Mouse (Mus musculus): ENCODE results near the gene Ap2s1. TPM values are rescaled to one million over a fixed set of nuclear protein-coding genes. Genes with fewer than 3 reads are reported as not detected.

The Ap2s1 gene
- polyA plus RNA-seq, 1 experiment from 2014 or later, result 266 TPM

GRCm38 (mm10) chr7:16737606-16738072 is 571 bp upstream of the Ap2s1 start:
- peaks cover 9% of the 10 kb centered on the region; the same call in 1 of the 2 replicates for H3K4me1 ChIP-seq (ENCODE audit: control insufficient read depth, insufficient read depth, low read length)
- DNase-seq (ENCODE audit: low spot score) (no peak), ATAC-seq (ENCODE audit: insufficient number of reproducible peaks, low FRiP score, low TSS enrichment, low read depth) (peak; percentile 31; the same call in 1 of the 2 replicates)
- H3K36me3 ChIP-seq (ENCODE audit: control insufficient read depth, insufficient read depth, low read length), result no peaks in the 10 kb centered on the region
- H3K27me3 ChIP-seq (ENCODE audit: control insufficient read depth, insufficient read depth, low read length), result no peaks in the 10 kb centered on the region
- peak overlapping the region; percentile 5; the same call in 1 of the 2 replicates for H3K9ac ChIP-seq (ENCODE audit: low read length)
- peak overlapping the region; percentile 38 for H3K4me2 ChIP-seq (ENCODE audit: low read depth, severe bottlenecking)
- no peak overlapping the region for H3K27ac ChIP-seq (replicated peaks; ENCODE audit: low read depth, low read length)
- H3K4me3 ChIP-seq (ENCODE audit: low read depth, low read length), result peak overlapping the region; percentile 66
- H3K9me3 ChIP-seq (ENCODE audit: control insufficient read depth, low read length), result no peaks in the 10 kb centered on the region
- WGBS, result 46% methylated on average over 10 of the region's 10 CpGs

GRCm38 (mm10) chr7:16739056-16739604 is 920 bp downstream of the Ap2s1 start:
- peak overlapping the region; percentile 92 for H3K4me2 ChIP-seq (ENCODE audit: low read depth, severe bottlenecking)
- 0 out of 2 replicates have a peak, but pooled peaks cover 2% of the 10 kb centered on the region for H3K36me3 ChIP-seq (ENCODE audit: control insufficient read depth, insufficient read depth, low read length)
- peaks cover 9% of the 10 kb centered on the region; the same call in 1 of the 2 replicates for H3K4me1 ChIP-seq (ENCODE audit: control insufficient read depth, insufficient read depth, low read length)
- H3K9ac ChIP-seq (ENCODE audit: low read length), result peak overlapping the region; percentile 64
- peak overlapping the region; percentile 66 for H3K4me3 ChIP-seq (ENCODE audit: low read depth, low read length)
- ATAC-seq (ENCODE audit: insufficient number of reproducible peaks, low FRiP score, low TSS enrichment, low read depth) (no peak), DNase-seq (ENCODE audit: low spot score) (no peak)
- WGBS, result 55% methylated on average over 10 of the region's 10 CpGs
- H3K9me3 ChIP-seq (ENCODE audit: control insufficient read depth, low read length), result no peaks in the 10 kb centered on the region
- H3K27ac ChIP-seq (replicated peaks; ENCODE audit: low read depth, low read length), result 0 out of 2 replicates have a peak overlapping the region, but pooled peaks have one; percentile 0
- H3K27me3 ChIP-seq (ENCODE audit: control insufficient read depth, insufficient read depth, low read length), result no peaks in the 10 kb centered on the region

GRCm38 (mm10) chr7:16745373-16745772 is 7.2 kb downstream of the Ap2s1 start:
- no peak for ATAC-seq (ENCODE audit: insufficient number of reproducible peaks, low FRiP score, low TSS enrichment, low read depth)
- H3K4me2 ChIP-seq (ENCODE audit: low read depth, severe bottlenecking), result no peak overlapping the region

GRCm38 (mm10) chr7:16746093-16746492 is 7.9 kb downstream of the Ap2s1 start:
- Histone ChIP-seq H3K4me3 (ENCODE audit: low read depth, low read length) (no peak overlapping the region), H3K9me3 (ENCODE audit: control insufficient read depth, low read length) (no peaks in the 10 kb centered on the region), H3K9ac (ENCODE audit: low read length) (no peak overlapping the region), H3K4me1 (ENCODE audit: control insufficient read depth, insufficient read depth, low read length) (no peaks in the 10 kb centered on the region), H3K4me2 (ENCODE audit: low read depth, severe bottlenecking) (no peak overlapping the region), H3K36me3 (ENCODE audit: control insufficient read depth, insufficient read depth, low read length) (peaks cover 21% of the 10 kb centered on the region), H3K27ac (replicated peaks; ENCODE audit: low read depth, low read length) (no peak overlapping the region), H3K27me3 (ENCODE audit: control insufficient read depth, insufficient read depth, low read length) (no peaks in the 10 kb centered on the region)
- peak; percentile 49; the same call in 1 of the 2 replicates for ATAC-seq (ENCODE audit: insufficient number of reproducible peaks, low FRiP score, low TSS enrichment, low read depth)
- DNase-seq (ENCODE audit: low spot score), result peak; percentile 74
- WGBS, result 52% methylated on average over 3 of the region's 3 CpGs

More at GRCm38 (mm10) chr7:16745373-16745772, 7.2 kb downstream of the Ap2s1 start:
- H3K9ac ChIP-seq (ENCODE audit: low read length), result no peak overlapping the region
- DNase-seq (ENCODE audit: low spot score), result no peak
- H3K27ac ChIP-seq (replicated peaks; ENCODE audit: low read depth, low read length), result no peak overlapping the region
- H3K9me3 ChIP-seq (ENCODE audit: control insufficient read depth, low read length), result no peaks in the 10 kb centered on the region
- 84% methylated on average over 4 of the region's 4 CpGs for WGBS
- peaks cover 21% of the 10 kb centered on the region for H3K36me3 ChIP-seq (ENCODE audit: control insufficient read depth, insufficient read depth, low read length)
- no peak overlapping the region for H3K4me3 ChIP-seq (ENCODE audit: low read depth, low read length)
- H3K4me1 ChIP-seq (ENCODE audit: control insufficient read depth, insufficient read depth, low read length), result no peaks in the 10 kb centered on the region
- no peaks in the 10 kb centered on the region for H3K27me3 ChIP-seq (ENCODE audit: control insufficient read depth, insufficient read depth, low read length)

GRCm38 (mm10) chr7:16747656-16748055 is 9.4 kb downstream of the Ap2s1 start:
- no peak for DNase-seq (ENCODE audit: low spot score)
- Histone ChIP-seq H3K4me3 (ENCODE audit: low read depth, low read length) (no peak overlapping the region), H3K36me3 (ENCODE audit: control insufficient read depth, insufficient read depth, low read length) (peaks cover 21% of the 10 kb centered on the region), H3K9ac (ENCODE audit: low read length) (no peak overlapping the region), H3K27ac (replicated peaks; ENCODE audit: low read depth, low read length) (no peak overlapping the region), H3K27me3 (ENCODE audit: control insufficient read depth, insufficient read depth, low read length) (no peaks in the 10 kb centered on the region), H3K4me2 (ENCODE audit: low read depth, severe bottlenecking) (no peak overlapping the region), H3K4me1 (ENCODE audit: control insufficient read depth, insufficient read depth, low read length) (no peaks in the 10 kb centered on the region), H3K9me3 (ENCODE audit: control insufficient read depth, low read length) (no peaks in the 10 kb centered on the region)
- 94% methylated on average over 6 of the region's 6 CpGs for WGBS
- no peak for ATAC-seq (ENCODE audit: insufficient number of reproducible peaks, low FRiP score, low TSS enrichment, low read depth)

- no peak overlapping the region for H3K4me3 ChIP-seq (ENCODE audit: low read depth, low read length)
- H3K27ac ChIP-seq (replicated peaks; ENCODE audit: low read depth, low read length), result no peak overlapping the region
- no peaks in the 10 kb centered on the region for H3K4me1 ChIP-seq (ENCODE audit: control insufficient read depth, insufficient read depth, low read length)
- H3K9ac ChIP-seq (ENCODE audit: low read length), result no peak overlapping the region
- no peaks in the 10 kb centered on the region for H3K9me3 ChIP-seq (ENCODE audit: control insufficient read depth, low read length)
- WGBS, result 90% methylated on average over 12 of the region's 12 CpGs
- no peaks in the 10 kb centered on the region for H3K27me3 ChIP-seq (ENCODE audit: control insufficient read depth, insufficient read depth, low read length)
- H3K36me3 ChIP-seq (ENCODE audit: control insufficient read depth, insufficient read depth, low read length), result peaks cover 16% of the 10 kb centered on the region
- no peak overlapping the region for H3K4me2 ChIP-seq (ENCODE audit: low read depth, severe bottlenecking)
- ATAC-seq (ENCODE audit: insufficient number of reproducible peaks, low FRiP score, low TSS enrichment, low read depth), result no peak
- DNase-seq (ENCODE audit: low spot score), result no peak
These were observed 13.8 kb downstream of the Ap2s1 start for GRCm38 (mm10) chr7:16752016-16752415.

- no peak for DNase-seq (ENCODE audit: low spot score)
- Histone ChIP-seq H3K27me3 (ENCODE audit: control insufficient read depth, insufficient read depth, low read length) (no peaks in the 10 kb centered on the region), H3K4me1 (ENCODE audit: control insufficient read depth, insufficient read depth, low read length) (0 out of 2 replicates have a peak, but pooled peaks cover 4% of the 10 kb centered on the region), H3K9ac (ENCODE audit: low read length) (no peak overlapping the region), H3K27ac (replicated peaks; ENCODE audit: low read depth, low read length) (no peak overlapping the region), H3K36me3 (ENCODE audit: control insufficient read depth, insufficient read depth, low read length) (no peaks in the 10 kb centered on the region), H3K9me3 (ENCODE audit: control insufficient read depth, low read length) (no peaks in the 10 kb centered on the region), H3K4me3 (ENCODE audit: low read depth, low read length) (no peak overlapping the region), H3K4me2 (ENCODE audit: low read depth, severe bottlenecking) (no peak overlapping the region)
- ATAC-seq (ENCODE audit: insufficient number of reproducible peaks, low FRiP score, low TSS enrichment, low read depth), result no peak
- WGBS, result 73% methylated on average over 17 of the region's 17 CpGs
These were observed 17.3 kb downstream of the Ap2s1 start for GRCm38 (mm10) chr7:16755362-16756017.

- no peak for DNase-seq (ENCODE audit: low spot score)
- Histone ChIP-seq H3K9ac (ENCODE audit: low read length) (no peak overlapping the region), H3K36me3 (ENCODE audit: control insufficient read depth, insufficient read depth, low read length) (no peaks in the 10 kb centered on the region), H3K27ac (replicated peaks; ENCODE audit: low read depth, low read length) (no peak overlapping the region), H3K4me1 (ENCODE audit: control insufficient read depth, insufficient read depth, low read length) (peaks cover 8% of the 10 kb centered on the region; the same call in 1 of the 2 replicates), H3K4me2 (ENCODE audit: low read depth, severe bottlenecking) (no peak overlapping the region), H3K27me3 (ENCODE audit: control insufficient read depth, insufficient read depth, low read length) (no peaks in the 10 kb centered on the region), H3K9me3 (ENCODE audit: control insufficient read depth, low read length) (no peaks in the 10 kb centered on the region), H3K4me3 (ENCODE audit: low read depth, low read length) (no peak overlapping the region)
- ATAC-seq (ENCODE audit: insufficient number of reproducible peaks, low FRiP score, low TSS enrichment, low read depth), result no peak
- WGBS, result 82% methylated on average over 11 of the region's 11 CpGs
These were observed 20.8 kb downstream of the Ap2s1 start for GRCm38 (mm10) chr7:16758872-16759574.

Data from limb, embryonic 11.5 days (tissue).